Mouse (Mus musculus): ENCODE data around the gene Ethe1. TPM values are rescaled to one million over a fixed set of nuclear protein-coding genes. Genes with fewer than 3 reads are reported as not detected.

Gene Ethe1
- polyA plus RNA-seq, 1 experiment = 48.0 TPM

GRCm38 (mm10) chr7:24629672-24630071 lies 42.3 kb downstream of the Ethe1 start:
- no peak overlapping the region for H3K4me3 ChIP-seq (ENCODE audit: insufficient read depth, poor library complexity, severe bottlenecking)
- TF ChIP-seq MYOD1 (IDR thresholded peaks at IDR 0.05; ENCODE audit: control insufficient read depth, insufficient read length, low read depth) = no peak
- no peak for TF ChIP-seq MYOG (IDR thresholded peaks at IDR 0.05; ENCODE audit: control insufficient read depth, extremely low read depth, insufficient read length)
- TF ChIP-seq USF1 (IDR thresholded peaks at IDR 0.05; ENCODE audit: low read depth) = no peak
- no peak for TF ChIP-seq CEBPB (IDR thresholded peaks at IDR 0.05; ENCODE audit: low read depth)
- TF ChIP-seq CTCF (IDR thresholded peaks at IDR 0.05; ENCODE audit: control insufficient read depth, insufficient read depth, insufficient read length) = no peak
- TF ChIP-seq FOSL1 (IDR thresholded peaks at IDR 0.05; ENCODE audit: insufficient read depth, low read length, poor library complexity, severe bottlenecking) = no peak
- TF ChIP-seq MAX (IDR thresholded peaks at IDR 0.05) = no peak
- no peaks in the 10 kb centered on the region for H3K36me3 ChIP-seq (ENCODE audit: control insufficient read depth, insufficient read depth)
- no peaks in the 10 kb centered on the region for H3K27me3 ChIP-seq (ENCODE audit: control insufficient read depth, insufficient read depth, insufficient read length)
- H3ac ChIP-seq (ENCODE audit: control insufficient read depth, insufficient read length, low read depth) = no peak overlapping the region
- no peaks in the 10 kb centered on the region for H3K79me2 ChIP-seq (ENCODE audit: control insufficient read depth, insufficient read depth)
- H3K79me3 ChIP-seq (ENCODE audit: low read depth) = no peaks in the 10 kb centered on the region

- H3K4me3 ChIP-seq (ENCODE audit: insufficient read depth, poor library complexity, severe bottlenecking) = no peak overlapping the region
- no peaks in the 10 kb centered on the region for H3K36me3 ChIP-seq (ENCODE audit: control insufficient read depth, insufficient read depth)
- no peaks in the 10 kb centered on the region for H3K27me3 ChIP-seq (ENCODE audit: control insufficient read depth, insufficient read depth, insufficient read length)
- no peaks in the 10 kb centered on the region for H3K79me2 ChIP-seq (ENCODE audit: control insufficient read depth, insufficient read depth)
- H3K79me3 ChIP-seq (ENCODE audit: low read depth) = no peaks in the 10 kb centered on the region
- H3ac ChIP-seq (ENCODE audit: control insufficient read depth, insufficient read length, low read depth) = no peak overlapping the region
- TF ChIP-seq USF1 (IDR thresholded peaks at IDR 0.05; ENCODE audit: low read depth) = no peak
- TF ChIP-seq MAX (IDR thresholded peaks at IDR 0.05) = no peak
- TF ChIP-seq FOSL1 (IDR thresholded peaks at IDR 0.05; ENCODE audit: insufficient read depth, low read length, poor library complexity, severe bottlenecking) = no peak
- TF ChIP-seq MYOG (IDR thresholded peaks at IDR 0.05; ENCODE audit: control insufficient read depth, extremely low read depth, insufficient read length) = no peak
- TF ChIP-seq CTCF (IDR thresholded peaks at IDR 0.05; ENCODE audit: control insufficient read depth, insufficient read depth, insufficient read length) = no peak
- no peak for TF ChIP-seq MYOD1 (IDR thresholded peaks at IDR 0.05; ENCODE audit: control insufficient read depth, insufficient read length, low read depth)
- TF ChIP-seq CEBPB (IDR thresholded peaks at IDR 0.05; ENCODE audit: low read depth) = no peak
Observed at GRCm38 (mm10) chr7:24630116-24630880, 43.0 kb downstream of the Ethe1 start.

- Histone ChIP-seq H3K36me3 (ENCODE audit: control insufficient read depth, insufficient read depth) (no peaks in the 10 kb centered on the region), H3K4me3 (ENCODE audit: insufficient read depth, poor library complexity, severe bottlenecking) (no peak within 1 kb of the TSS), H3K79me2 (ENCODE audit: control insufficient read depth, insufficient read depth) (no peaks in the 10 kb centered on the region), H3K79me3 (ENCODE audit: low read depth) (no peaks in the 10 kb centered on the region), H3K27me3 (ENCODE audit: control insufficient read depth, insufficient read depth, insufficient read length) (peaks cover 34% of the 10 kb centered on the region), H3ac (ENCODE audit: control insufficient read depth, insufficient read length, low read depth) (no peak within 1 kb of the TSS)
- TF ChIP-seq CEBPB (IDR thresholded peaks at IDR 0.05; ENCODE audit: low read depth) (no peak), USF1 (IDR thresholded peaks at IDR 0.05; ENCODE audit: low read depth) (no peak), FOSL1 (IDR thresholded peaks at IDR 0.05; ENCODE audit: insufficient read depth, low read length, poor library complexity, severe bottlenecking) (no peak), MYOD1 (IDR thresholded peaks at IDR 0.05; ENCODE audit: control insufficient read depth, insufficient read length, low read depth) (no peak), MYOG (IDR thresholded peaks at IDR 0.05; ENCODE audit: control insufficient read depth, extremely low read depth, insufficient read length) (no peak), CTCF (IDR thresholded peaks at IDR 0.05; ENCODE audit: control insufficient read depth, insufficient read depth, insufficient read length) (no peak), MAX (IDR thresholded peaks at IDR 0.05) (no peak)
Observed at GRCm38 (mm10) chr7:24636264-24636663, 48.9 kb downstream of the Ethe1 start, which contains the start of gene Lypd3. Lypd3 (plus strand) TSS chr7:24636550.

- Histone ChIP-seq H3K27me3 (ENCODE audit: control insufficient read depth, insufficient read depth, insufficient read length) (peaks cover 34% of the 10 kb centered on the region), H3K4me3 (ENCODE audit: insufficient read depth, poor library complexity, severe bottlenecking) (no peak overlapping the region), H3K79me2 (ENCODE audit: control insufficient read depth, insufficient read depth) (no peaks in the 10 kb centered on the region), H3K79me3 (ENCODE audit: low read depth) (no peaks in the 10 kb centered on the region), H3ac (ENCODE audit: control insufficient read depth, insufficient read length, low read depth) (no peak overlapping the region), H3K36me3 (ENCODE audit: control insufficient read depth, insufficient read depth) (no peaks in the 10 kb centered on the region)
- TF ChIP-seq CEBPB (IDR thresholded peaks at IDR 0.05; ENCODE audit: low read depth) (no peak), FOSL1 (IDR thresholded peaks at IDR 0.05; ENCODE audit: insufficient read depth, low read length, poor library complexity, severe bottlenecking) (no peak), USF1 (IDR thresholded peaks at IDR 0.05; ENCODE audit: low read depth) (no peak), MAX (IDR thresholded peaks at IDR 0.05) (no peak), MYOG (IDR thresholded peaks at IDR 0.05; ENCODE audit: control insufficient read depth, extremely low read depth, insufficient read length) (no peak), CTCF (IDR thresholded peaks at IDR 0.05; ENCODE audit: control insufficient read depth, insufficient read depth, insufficient read length) (no peak), MYOD1 (IDR thresholded peaks at IDR 0.05; ENCODE audit: control insufficient read depth, insufficient read length, low read depth) (no peak)
Observed at GRCm38 (mm10) chr7:24637046-24637445, 49.7 kb downstream of the Ethe1 start.

GRCm38 (mm10) chr7:24638026-24638856 lies 50.9 kb downstream of the Ethe1 start:
- no peak overlapping the region for H3K4me3 ChIP-seq (ENCODE audit: insufficient read depth, poor library complexity, severe bottlenecking)
- no peaks in the 10 kb centered on the region for H3K36me3 ChIP-seq (ENCODE audit: control insufficient read depth, insufficient read depth)
- H3K79me3 ChIP-seq (ENCODE audit: low read depth) = no peaks in the 10 kb centered on the region
- H3K79me2 ChIP-seq (ENCODE audit: control insufficient read depth, insufficient read depth) = no peaks in the 10 kb centered on the region
- no peak for TF ChIP-seq USF1 (IDR thresholded peaks at IDR 0.05; ENCODE audit: low read depth)
- no peak for TF ChIP-seq MYOD1 (IDR thresholded peaks at IDR 0.05; ENCODE audit: control insufficient read depth, insufficient read length, low read depth)
- TF ChIP-seq MAX (IDR thresholded peaks at IDR 0.05) = no peak
- TF ChIP-seq CEBPB (IDR thresholded peaks at IDR 0.05; ENCODE audit: low read depth) = no peak
- TF ChIP-seq CTCF (IDR thresholded peaks at IDR 0.05; ENCODE audit: control insufficient read depth, insufficient read depth, insufficient read length) = no peak
- no peak for TF ChIP-seq FOSL1 (IDR thresholded peaks at IDR 0.05; ENCODE audit: insufficient read depth, low read length, poor library complexity, severe bottlenecking)
- no peak for TF ChIP-seq MYOG (IDR thresholded peaks at IDR 0.05; ENCODE audit: control insufficient read depth, extremely low read depth, insufficient read length)
- no peak overlapping the region for H3ac ChIP-seq (ENCODE audit: control insufficient read depth, insufficient read length, low read depth)
- peaks cover 34% of the 10 kb centered on the region for H3K27me3 ChIP-seq (ENCODE audit: control insufficient read depth, insufficient read depth, insufficient read length)

Data from C2C12 (cell line).